Mouse (Mus musculus) Muller cell, postnatal 12 days (primary cell): ENCODE measurements around the gene Tent5b.

Source experiments
- DNase-seq: peaks from one replicate; pipeline ENCODE4 v3.0.0-alpha.2; 2015; ENCODE audit errors: inconsistent ontology term

Gene Tent5b

GRCm38 (mm10) chr4:133479458-133480184 is at the start of gene Tent5b:
Gene Tent5b (plus strand): TSS chr4:133480132.
- peak; percentile 100 for DNase-seq

- no peak for DNase-seq
These were observed 48.4 kb upstream of the Tent5b start for GRCm38 (mm10) chr4:133431508-133431907.

- DNase-seq: peak; percentile 57
These were observed 47.3 kb upstream of the Tent5b start for GRCm38 (mm10) chr4:133432560-133433171.

- DNase-seq: no peak
These were observed 44.0 kb upstream of the Tent5b start for GRCm38 (mm10) chr4:133435921-133436320.

- DNase-seq: peak; percentile 26
These were observed 40.2 kb upstream of the Tent5b start for GRCm38 (mm10) chr4:133439460-133440376.

DNA sequence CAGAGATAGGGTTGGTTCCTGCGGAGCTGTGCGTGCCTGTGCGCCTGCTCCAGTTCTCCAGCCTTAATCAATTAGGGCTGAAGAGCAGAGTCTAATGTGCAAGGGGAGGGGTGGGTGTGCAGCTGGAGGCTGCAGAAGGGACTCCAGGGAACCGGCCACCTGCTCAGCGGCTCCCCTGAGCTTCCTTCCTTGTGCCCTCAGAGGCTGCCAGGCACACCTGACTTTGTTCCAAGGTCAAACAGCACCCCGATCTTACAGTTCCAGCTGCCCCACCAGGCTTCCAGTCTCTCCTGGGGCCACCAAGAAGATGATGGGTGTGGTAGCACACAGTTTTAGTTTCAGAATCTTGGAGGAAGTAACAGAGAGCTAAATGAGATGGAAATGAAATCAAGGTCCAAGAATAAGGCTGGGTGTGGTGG is 39.5 kb upstream of the Tent5b start:
- peak; percentile 23 for DNase-seq

DNA sequence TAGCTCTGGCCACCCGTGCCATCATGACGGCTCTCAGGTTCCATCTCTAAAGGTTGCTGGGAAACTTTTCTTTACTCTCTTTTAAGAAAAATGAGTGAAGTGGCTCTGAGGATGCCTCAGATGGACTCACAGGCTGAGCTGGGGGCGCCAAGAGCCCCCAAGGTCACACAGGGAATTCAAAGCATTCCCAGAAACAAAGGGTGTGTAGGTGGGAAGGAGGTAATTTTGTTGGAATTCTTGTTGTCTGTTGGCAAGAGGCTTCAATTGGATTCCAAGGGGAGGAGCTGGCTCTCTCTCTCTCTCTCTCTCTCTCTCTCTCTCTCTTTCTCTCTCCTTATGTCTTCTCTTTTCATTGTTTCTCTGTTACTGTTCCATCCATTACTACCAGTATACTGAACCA is 37.7 kb upstream of the Tent5b start:
- peak; percentile 91 for DNase-seq

GRCm38 (mm10) chr4:133443085-133443484 is 36.8 kb upstream of the Tent5b start:
- peak; percentile 88 for DNase-seq

GRCm38 (mm10) chr4:133445727-133446126 is 34.2 kb upstream of the Tent5b start:
- DNase-seq: no peak

- DNase-seq: no peak
These were observed 32.6 kb upstream of the Tent5b start for GRCm38 (mm10) chr4:133447366-133447765.

DNA sequence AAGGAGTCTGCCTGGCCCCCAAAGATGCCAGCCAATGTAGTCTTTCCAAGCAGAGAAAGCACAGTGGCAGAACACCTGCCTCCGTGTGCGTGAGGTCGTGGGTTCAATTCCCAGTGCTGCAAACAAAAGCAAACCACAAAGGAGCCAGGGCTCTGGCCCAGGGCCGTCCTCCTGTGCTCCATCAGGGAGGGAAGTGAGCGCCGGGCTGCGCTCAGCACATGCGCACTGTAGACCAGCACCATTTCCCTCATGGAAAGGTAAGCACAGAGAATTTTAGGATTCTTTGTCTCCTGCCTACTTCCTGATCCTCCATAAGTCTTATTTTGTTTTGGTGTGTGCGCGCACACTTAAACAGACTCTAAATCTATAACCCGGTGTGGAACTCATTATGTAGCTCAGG is 32.0 kb upstream of the Tent5b start:
- no peak for DNase-seq

DNA sequence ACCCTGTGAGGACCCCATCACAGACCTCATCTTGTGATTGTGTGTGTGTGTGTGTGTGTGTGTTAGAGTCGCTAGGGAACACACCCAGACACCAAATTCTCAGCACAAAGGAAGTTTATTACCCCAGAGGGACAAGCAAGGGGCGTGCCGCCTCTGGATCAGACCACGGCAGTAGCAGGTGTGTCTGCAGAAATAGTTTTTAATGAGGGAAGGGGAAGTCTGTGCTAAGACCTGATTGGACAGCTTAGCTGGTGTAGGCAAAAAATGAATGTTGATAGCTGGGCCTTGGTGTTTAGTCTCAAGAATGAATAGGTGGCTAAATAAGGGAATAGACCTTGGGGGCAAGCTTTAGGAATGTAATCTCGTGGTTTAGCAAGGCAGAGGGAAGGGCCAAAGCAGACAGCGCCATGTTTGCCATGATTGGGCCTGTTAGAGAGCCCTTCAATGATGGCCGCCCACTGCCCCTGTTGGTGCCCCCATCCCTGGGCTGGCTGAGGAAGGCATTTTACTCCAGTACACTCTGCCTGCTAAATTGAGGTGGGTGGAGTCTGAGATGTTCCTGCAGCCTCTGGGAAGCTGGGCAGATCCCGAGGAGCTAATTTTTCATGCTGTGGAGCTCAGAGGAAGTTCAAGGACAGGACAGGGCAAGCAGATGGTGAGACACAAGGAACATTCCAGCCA is 31.1 kb upstream of the Tent5b start:
- DNase-seq: no peak

DNA sequence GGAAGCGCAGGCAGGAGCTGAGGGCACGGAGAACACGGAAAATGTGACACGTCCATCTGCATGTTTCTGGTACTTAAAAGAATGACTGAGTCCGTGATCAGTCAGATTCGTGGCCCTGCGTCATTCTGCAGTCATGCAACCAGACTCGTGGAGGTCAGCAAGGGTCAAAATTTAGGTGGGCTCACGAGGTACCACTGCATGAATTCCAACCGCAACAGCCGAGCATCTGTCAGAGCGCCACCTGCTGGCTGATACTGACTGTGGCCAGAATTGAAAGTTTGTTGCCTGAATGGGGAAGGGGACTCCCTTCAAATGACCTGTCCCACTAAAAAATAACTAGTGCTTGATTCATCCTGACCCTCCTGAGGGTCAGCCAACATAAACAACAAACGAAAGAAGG is 30.2 kb upstream of the Tent5b start:
- peak; percentile 52 for DNase-seq

DNA sequence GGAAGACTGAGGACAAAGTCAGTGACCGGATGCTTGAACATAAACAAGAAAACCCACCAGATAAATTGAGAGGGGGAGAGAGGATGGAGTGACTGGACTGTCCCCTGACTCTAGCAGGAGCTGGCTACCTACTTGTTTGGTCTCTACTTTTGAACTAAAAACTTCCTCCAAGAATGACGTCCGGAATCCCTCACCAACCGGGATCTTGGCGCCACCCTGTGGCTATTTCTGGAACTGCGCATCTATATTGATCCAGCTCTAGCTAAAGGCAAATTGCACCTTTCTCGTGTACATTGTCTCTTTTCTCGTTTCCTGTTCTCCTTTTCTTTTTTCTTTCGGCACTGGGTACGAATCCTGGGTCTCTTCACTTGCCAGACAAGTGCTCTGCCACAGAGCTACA is 28.4 kb upstream of the Tent5b start:
- peak; percentile 70 for DNase-seq

DNA sequence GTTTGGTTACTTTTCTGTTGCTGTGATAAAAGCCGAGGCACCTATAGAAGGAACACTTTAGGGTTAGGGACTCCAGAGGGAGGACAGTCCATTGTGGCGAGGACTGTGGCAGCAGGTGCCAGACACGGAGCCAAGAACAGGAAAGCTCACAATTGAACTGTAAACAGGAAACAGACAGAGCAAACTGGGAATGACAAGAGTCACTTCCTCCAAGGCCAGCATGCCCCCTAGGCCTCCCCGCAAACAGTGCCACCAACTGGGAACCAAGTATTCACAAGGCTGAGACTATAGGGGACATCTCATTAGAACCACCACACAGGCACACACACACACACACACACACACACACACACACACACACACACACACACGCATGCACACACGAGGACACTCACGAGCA is 27.5 kb upstream of the Tent5b start:
- DNase-seq: no peak

DNA sequence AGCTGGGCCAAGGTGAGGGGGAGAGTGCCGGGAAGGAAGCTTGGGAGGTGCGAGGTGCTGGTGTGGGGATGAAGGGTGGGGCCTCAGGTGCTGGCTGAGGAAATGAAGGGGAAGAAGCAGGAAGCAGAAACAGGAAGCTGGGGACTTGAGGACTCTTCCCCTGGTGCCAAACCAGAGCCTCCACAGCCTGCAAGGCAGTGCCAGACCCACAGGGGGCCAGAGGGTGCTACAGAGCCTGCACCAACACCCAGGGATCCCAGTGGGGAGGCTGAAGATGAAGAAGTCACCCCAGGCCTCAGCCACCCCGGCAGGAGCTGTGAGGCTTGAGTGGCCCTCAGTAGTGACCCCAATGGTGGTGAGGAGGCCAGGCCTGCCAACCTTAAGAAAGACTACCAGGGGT is 21.9 kb upstream of the Tent5b start:
- DNase-seq: no peak

GRCm38 (mm10) chr4:133460006-133460405 is 19.9 kb upstream of the Tent5b start:
- no peak for DNase-seq

DNA sequence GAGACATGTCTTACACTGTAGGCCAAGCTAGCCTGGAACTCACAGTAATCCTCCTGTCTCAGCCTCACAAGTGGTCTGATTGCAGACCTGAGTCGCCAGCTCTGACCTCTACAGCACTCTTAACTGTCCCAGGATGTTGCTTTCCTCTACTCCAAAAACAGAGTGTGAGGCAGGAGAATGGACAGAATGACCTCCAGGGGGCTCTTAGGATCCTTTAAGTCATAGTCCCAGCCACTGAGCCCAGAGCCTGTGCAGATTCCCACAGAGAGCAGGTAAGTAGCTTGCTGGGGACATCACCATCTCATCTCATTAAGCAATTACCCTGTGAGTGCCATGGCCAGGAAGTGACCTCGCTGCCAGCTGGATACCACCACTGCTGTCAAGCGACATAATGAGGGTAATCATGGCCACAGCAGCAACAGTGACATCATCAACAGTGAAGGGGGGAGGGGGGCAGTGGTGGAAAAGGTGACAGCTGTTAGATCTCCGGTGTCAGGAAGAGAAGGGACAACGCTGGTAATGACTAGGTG is 19.1 kb upstream of the Tent5b start:
- peak; percentile 69 for DNase-seq

GRCm38 (mm10) chr4:133461362-133461761 is 18.6 kb upstream of the Tent5b start:
- DNase-seq: no peak

- DNase-seq: no peak
These were observed 16.7 kb upstream of the Tent5b start for GRCm38 (mm10) chr4:133463184-133463583.

DNA sequence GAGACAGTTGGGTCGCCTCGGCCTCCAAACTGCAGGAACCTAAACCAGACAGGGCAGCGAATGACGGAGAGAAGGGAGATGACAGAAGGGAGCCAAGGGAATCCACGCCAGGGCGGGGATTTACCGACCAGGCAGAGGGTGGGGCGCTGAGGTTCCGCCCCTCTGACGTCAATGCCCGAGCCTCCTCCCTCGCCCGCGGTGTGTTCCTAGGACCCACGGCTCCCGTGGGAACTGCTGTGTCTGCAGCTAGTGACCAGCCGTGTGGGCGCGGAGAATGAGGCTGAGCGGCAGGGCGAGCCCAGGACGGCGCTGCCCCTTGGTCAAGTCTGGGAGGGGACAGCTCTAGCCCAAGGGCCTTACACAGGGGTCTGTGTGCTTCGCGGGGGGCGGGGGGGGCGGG is 11.9 kb upstream of the Tent5b start:
- DNase-seq: peak; percentile 89

DNA sequence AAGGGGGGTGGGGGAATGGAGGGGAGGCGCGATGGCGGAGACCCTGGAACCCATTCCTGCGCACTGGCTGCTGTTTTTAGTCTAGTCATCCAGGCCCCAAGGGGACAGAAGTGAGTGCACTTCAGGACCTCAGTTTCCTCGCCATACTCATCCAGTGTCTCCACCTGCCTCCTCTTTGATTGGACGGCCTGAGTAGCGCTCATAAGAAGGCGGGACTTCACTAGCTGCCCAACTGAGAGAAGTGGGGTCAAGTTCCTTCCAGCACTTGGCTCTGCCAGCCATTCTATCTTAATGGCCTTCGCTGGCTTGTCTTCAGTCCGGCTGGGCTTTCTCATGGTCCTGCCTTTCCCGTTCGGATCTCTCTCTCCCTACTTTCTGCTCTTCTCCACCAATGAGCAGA is 10.8 kb upstream of the Tent5b start:
- DNase-seq: no peak
